Mouse (Mus musculus) myocyte (in vitro differentiated cells): ENCODE measurements at regions not wholly inside any gene's neighbourhood (a gene's known extent, or its start where the extent isn't known, plus 50 kb on each side); places are given as distances from the start of the nearest gene placed in this dataset.

Experiments
- MYOG ChIP-seq, 3 experiments: IDR thresholded peaks; one replicate each; pipeline ENCODE4 v1.6.1; 2011; ENCODE audit warnings: control low read depth in 2 of 3, low read depth in 2 of 3, mild to moderate bottlenecking in 2 of 3; ENCODE audit not compliant: insufficient read length in 2 of 3, control insufficient read depth in 1 of 3, insufficient read depth in 1 of 3
- POLR2A ChIP-seq: IDR thresholded peaks from one replicate; pipeline ENCODE4 v1.6.1; 2011; ENCODE audit warnings: low read depth, mild to moderate bottlenecking, control low read depth, moderate library complexity; ENCODE audit not compliant: insufficient read length
- USF1 ChIP-seq: IDR thresholded peaks from one replicate; pipeline ENCODE4 v1.6.1; 2011; ENCODE audit warnings: low read depth, mild to moderate bottlenecking, control low read depth, moderate library complexity

- TF ChIP-seq POLR2A: no peak
- TF ChIP-seq USF1: no peak
- TF ChIP-seq MYOG (IDR thresholded peaks at IDR 0.05; ENCODE audit: control insufficient read depth in 1 of 3, insufficient read depth in 1 of 3, insufficient read length in 2 of 3, low read depth in 2 of 3): no peak
Observed at GRCm38 (mm10) chr2:144134575-144134958, 101.7 kb downstream of the Banf2 start.
